Mouse (Mus musculus): ENCODE measurements at regions not wholly inside any gene's neighbourhood (a gene's known extent, or its start where the extent isn't known, plus 50 kb on each side); places are given as distances from the start of the nearest gene placed in this dataset.

- Histone ChIP-seq H3K4me2 (replicated peaks; ENCODE audit: low read depth, low read length) (no peak overlapping the region), H3K36me3 (ENCODE audit: control insufficient read depth, insufficient read depth, low read length) (no peaks in the 10 kb centered on the region), H3K27me3 (ENCODE audit: control insufficient read depth, insufficient read depth, low read length) (no peaks in the 10 kb centered on the region), H3K4me3 (ENCODE audit: low read depth, low read length) (no peak overlapping the region), H3K27ac (ENCODE audit: low read depth, low read length) (no peak overlapping the region), H3K9ac (ENCODE audit: low read depth, low read length) (no peak overlapping the region), H3K4me1 (replicated peaks; ENCODE audit: control insufficient read depth, insufficient read depth, low read length) (no peaks in the 10 kb centered on the region), H3K9me3 (ENCODE audit: control insufficient read depth, low read length) (no peaks in the 10 kb centered on the region)
- DNase-seq (ENCODE audit: low spot score) (no peak), ATAC-seq (ENCODE audit: low FRiP score) (peak; percentile 44; the same call in 1 of the 2 replicates)
- WGBS, result 60% methylated on average over 2 of the region's 2 CpGs
Observed at GRCm38 (mm10) chr9:84319338-84319737, 394.4 kb downstream of the Bckdhb start.

- Histone ChIP-seq H3K9me3 (ENCODE audit: control insufficient read depth, low read length) (no peaks in the 10 kb centered on the region), H3K4me3 (ENCODE audit: low read depth, low read length) (no peak overlapping the region), H3K4me1 (replicated peaks; ENCODE audit: control insufficient read depth, insufficient read depth, low read length) (no peaks in the 10 kb centered on the region), H3K4me2 (replicated peaks; ENCODE audit: low read depth, low read length) (no peak overlapping the region), H3K9ac (ENCODE audit: low read depth, low read length) (no peak overlapping the region), H3K27ac (ENCODE audit: low read depth, low read length) (no peak overlapping the region), H3K36me3 (ENCODE audit: control insufficient read depth, insufficient read depth, low read length) (no peaks in the 10 kb centered on the region), H3K27me3 (ENCODE audit: control insufficient read depth, insufficient read depth, low read length) (no peaks in the 10 kb centered on the region)
- ATAC-seq (ENCODE audit: low FRiP score) (no peak), DNase-seq (ENCODE audit: low spot score) (no peak)
- 55% methylated on average over 2 of the region's 2 CpGs for WGBS
Observed at GRCm38 (mm10) chr9:84323145-84323544, 398.2 kb downstream of the Bckdhb start.

GRCm38 (mm10) chr9:84331083-84331602 is 406.2 kb downstream of the Bckdhb start:
- no peak overlapping the region for H3K9ac ChIP-seq (ENCODE audit: low read depth, low read length)
- H3K4me1 ChIP-seq (replicated peaks; ENCODE audit: control insufficient read depth, insufficient read depth, low read length), result no peaks in the 10 kb centered on the region
- H3K36me3 ChIP-seq (ENCODE audit: control insufficient read depth, insufficient read depth, low read length), result no peaks in the 10 kb centered on the region
- ATAC-seq (ENCODE audit: low FRiP score) (no peak), DNase-seq (ENCODE audit: low spot score) (no peak)
- no peak overlapping the region for H3K4me3 ChIP-seq (ENCODE audit: low read depth, low read length)
- H3K27ac ChIP-seq (ENCODE audit: low read depth, low read length), result no peak overlapping the region
- H3K27me3 ChIP-seq (ENCODE audit: control insufficient read depth, insufficient read depth, low read length), result no peaks in the 10 kb centered on the region
- H3K4me2 ChIP-seq (replicated peaks; ENCODE audit: low read depth, low read length), result no peak overlapping the region
- WGBS, result 82% methylated on average over 4 of the region's 4 CpGs
- H3K9me3 ChIP-seq (ENCODE audit: control insufficient read depth, low read length), result no peaks in the 10 kb centered on the region

GRCm38 (mm10) chr9:84343435-84344095 is 418.6 kb downstream of the Bckdhb start:
- 24% methylated on average over 7 of the region's 7 CpGs for WGBS

GRCm38 (mm10) chr9:84350223-84350622 is 425.3 kb downstream of the Bckdhb start:
- Histone ChIP-seq H3K36me3 (ENCODE audit: control insufficient read depth, insufficient read depth, low read length) (no peaks in the 10 kb centered on the region), H3K9ac (ENCODE audit: low read depth, low read length) (no peak overlapping the region), H3K4me2 (replicated peaks; ENCODE audit: low read depth, low read length) (no peak overlapping the region), H3K27ac (ENCODE audit: low read depth, low read length) (no peak overlapping the region), H3K9me3 (ENCODE audit: control insufficient read depth, low read length) (no peaks in the 10 kb centered on the region), H3K4me3 (ENCODE audit: low read depth, low read length) (no peak overlapping the region), H3K27me3 (ENCODE audit: control insufficient read depth, insufficient read depth, low read length) (no peaks in the 10 kb centered on the region), H3K4me1 (replicated peaks; ENCODE audit: control insufficient read depth, insufficient read depth, low read length) (no peaks in the 10 kb centered on the region)
- DNase-seq (ENCODE audit: low spot score), result no peak
- 62% methylated on average over 2 of the region's 2 CpGs for WGBS
- 0 out of 2 replicates have a peak, but pooled peaks have one; percentile 35 for ATAC-seq (ENCODE audit: low FRiP score)

More at GRCm38 (mm10) chr9:84343435-84344095, 418.6 kb downstream of the Bckdhb start:
- Histone ChIP-seq H3K9ac (ENCODE audit: low read depth, low read length) (no peak overlapping the region), H3K27me3 (ENCODE audit: control insufficient read depth, insufficient read depth, low read length) (no peaks in the 10 kb centered on the region), H3K4me3 (ENCODE audit: low read depth, low read length) (no peak overlapping the region), H3K36me3 (ENCODE audit: control insufficient read depth, insufficient read depth, low read length) (no peaks in the 10 kb centered on the region), H3K4me2 (replicated peaks; ENCODE audit: low read depth, low read length) (no peak overlapping the region), H3K9me3 (ENCODE audit: control insufficient read depth, low read length) (no peaks in the 10 kb centered on the region), H3K4me1 (replicated peaks; ENCODE audit: control insufficient read depth, insufficient read depth, low read length) (no peaks in the 10 kb centered on the region), H3K27ac (ENCODE audit: low read depth, low read length) (no peak overlapping the region)
- ATAC-seq (ENCODE audit: low FRiP score) (peak; percentile 93), DNase-seq (ENCODE audit: low spot score) (peak; percentile 94)

- whole genome bisulfite sequencing, result 89% methylated on average over 2 of the region's 2 CpGs
- no peaks in the 10 kb centered on the region for H3K4me1 ChIP-seq (replicated peaks; ENCODE audit: control insufficient read depth, insufficient read depth, low read length)
- DNase-seq (ENCODE audit: low spot score), result no peak
- no peaks in the 10 kb centered on the region for H3K27me3 ChIP-seq (ENCODE audit: control insufficient read depth, insufficient read depth, low read length)
- H3K9ac ChIP-seq (ENCODE audit: low read depth, low read length), result no peak overlapping the region
- no peak for ATAC-seq (ENCODE audit: low FRiP score)
- no peak overlapping the region for H3K4me2 ChIP-seq (replicated peaks; ENCODE audit: low read depth, low read length)
- no peaks in the 10 kb centered on the region for H3K36me3 ChIP-seq (ENCODE audit: control insufficient read depth, insufficient read depth, low read length)
- H3K9me3 ChIP-seq (ENCODE audit: control insufficient read depth, low read length), result no peaks in the 10 kb centered on the region
- H3K4me3 ChIP-seq (ENCODE audit: low read depth, low read length), result no peak overlapping the region
- H3K27ac ChIP-seq (ENCODE audit: low read depth, low read length), result no peak overlapping the region
Observed at GRCm38 (mm10) chr9:84354409-84354808, 429.5 kb downstream of the Bckdhb start.

- no peaks in the 10 kb centered on the region for H3K9me3 ChIP-seq (ENCODE audit: control insufficient read depth, low read length)
- H3K4me1 ChIP-seq (replicated peaks; ENCODE audit: control insufficient read depth, insufficient read depth, low read length), result no peaks in the 10 kb centered on the region
- no peak overlapping the region for H3K9ac ChIP-seq (ENCODE audit: low read depth, low read length)
- H3K4me3 ChIP-seq (ENCODE audit: low read depth, low read length), result no peak overlapping the region
- H3K27ac ChIP-seq (ENCODE audit: low read depth, low read length), result no peak overlapping the region
- WGBS, result 96% methylated on average over 2 of the region's 2 CpGs
- no peaks in the 10 kb centered on the region for H3K36me3 ChIP-seq (ENCODE audit: control insufficient read depth, insufficient read depth, low read length)
- H3K4me2 ChIP-seq (replicated peaks; ENCODE audit: low read depth, low read length), result no peak overlapping the region
- no peak for DNase-seq (ENCODE audit: low spot score)
- no peaks in the 10 kb centered on the region for H3K27me3 ChIP-seq (ENCODE audit: control insufficient read depth, insufficient read depth, low read length)
- no peak for ATAC-seq (ENCODE audit: low FRiP score)
Observed at GRCm38 (mm10) chr9:84356167-84356566, 431.2 kb downstream of the Bckdhb start.

- H3K9me3 ChIP-seq (ENCODE audit: control insufficient read depth, low read length), result no peaks in the 10 kb centered on the region
- no peaks in the 10 kb centered on the region for H3K36me3 ChIP-seq (ENCODE audit: control insufficient read depth, insufficient read depth, low read length)
- no peaks in the 10 kb centered on the region for H3K4me1 ChIP-seq (replicated peaks; ENCODE audit: control insufficient read depth, insufficient read depth, low read length)
- DNase-seq (ENCODE audit: low spot score) (no peak), ATAC-seq (ENCODE audit: low FRiP score) (0 out of 2 replicates have a peak, but pooled peaks have one; percentile 56)
- 48% methylated on average over 3 of the region's 3 CpGs for WGBS
- H3K4me2 ChIP-seq (replicated peaks; ENCODE audit: low read depth, low read length), result no peak overlapping the region
- H3K27me3 ChIP-seq (ENCODE audit: control insufficient read depth, insufficient read depth, low read length), result no peaks in the 10 kb centered on the region
- no peak overlapping the region for H3K4me3 ChIP-seq (ENCODE audit: low read depth, low read length)
- no peak overlapping the region for H3K9ac ChIP-seq (ENCODE audit: low read depth, low read length)
- no peak overlapping the region for H3K27ac ChIP-seq (ENCODE audit: low read depth, low read length)
Observed at GRCm38 (mm10) chr9:84359879-84360278, 434.9 kb downstream of the Bckdhb start.

GRCm38 (mm10) chr9:84360484-84360883 is 435.5 kb downstream of the Bckdhb start:
- Histone ChIP-seq H3K27me3 (ENCODE audit: control insufficient read depth, insufficient read depth, low read length) (no peaks in the 10 kb centered on the region), H3K9me3 (ENCODE audit: control insufficient read depth, low read length) (no peaks in the 10 kb centered on the region), H3K4me2 (replicated peaks; ENCODE audit: low read depth, low read length) (no peak overlapping the region), H3K27ac (ENCODE audit: low read depth, low read length) (no peak overlapping the region), H3K4me1 (replicated peaks; ENCODE audit: control insufficient read depth, insufficient read depth, low read length) (no peaks in the 10 kb centered on the region), H3K4me3 (ENCODE audit: low read depth, low read length) (no peak overlapping the region), H3K9ac (ENCODE audit: low read depth, low read length) (no peak overlapping the region), H3K36me3 (ENCODE audit: control insufficient read depth, insufficient read depth, low read length) (no peaks in the 10 kb centered on the region)
- DNase-seq (ENCODE audit: low spot score) (no peak), ATAC-seq (ENCODE audit: low FRiP score) (peak; percentile 51; the same call in 1 of the 2 replicates)
- WGBS, result 71% methylated on average over 4 of the region's 4 CpGs

All from hindbrain, embryonic 11.5 days (tissue).